Mouse (Mus musculus): ENCODE results near the gene Igfl3.

The Igfl3 gene

GRCm38 (mm10) chr7:18176194-18176593 lies at the start of gene Igfl3:
Igfl3 (plus strand) TSS chr7:18176494.
- DNase-seq = no peak

DNA sequence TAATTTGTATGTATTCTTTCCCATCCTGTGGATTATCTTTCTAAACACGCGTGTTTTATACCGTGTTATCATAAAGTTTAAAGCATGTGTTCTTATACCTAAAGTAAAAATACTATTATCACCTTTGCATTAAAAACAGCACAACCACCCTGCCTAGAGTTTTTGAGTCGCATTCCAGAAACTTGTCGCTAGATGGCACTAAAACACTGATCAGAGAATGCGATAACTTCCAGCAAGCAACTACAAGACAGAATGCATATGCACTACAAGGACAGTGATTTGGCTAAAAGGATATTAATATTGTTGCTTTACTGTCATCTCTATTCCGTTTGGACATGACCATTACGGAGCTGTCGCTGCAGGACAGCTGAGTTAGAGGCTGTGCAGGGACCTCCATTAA lies 34.6 kb downstream of the Igfl3 start:
- no peak for DNase-seq

DNA sequence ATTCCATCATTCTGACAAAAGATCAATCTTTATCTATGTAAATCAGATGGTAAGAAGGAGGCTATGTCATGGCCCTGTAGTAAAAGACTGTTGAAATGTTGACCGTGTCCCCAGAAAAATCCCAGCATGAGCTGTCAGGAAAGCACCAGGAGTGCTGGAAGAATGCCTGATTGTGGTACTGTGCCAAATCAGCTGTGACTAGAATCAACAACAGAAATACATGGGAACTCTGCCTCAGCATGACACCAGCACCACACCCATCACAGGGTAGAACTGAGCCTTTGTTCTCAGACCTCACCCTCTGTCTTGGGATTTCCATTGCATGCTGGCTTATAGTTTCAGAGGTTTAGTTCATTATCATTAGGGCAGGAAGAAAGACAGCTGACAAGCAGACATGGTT lies 38.4 kb downstream of the Igfl3 start:
- DNase-seq = no peak
